Mouse (Mus musculus) midbrain, embryonic 16.5 days (tissue): Measurements from ENCODE around the gene Stk38l. TPM values are rescaled to one million over a fixed set of nuclear protein-coding genes. Genes with fewer than 3 reads are reported as not detected.

Source experiments
- ATAC-seq: fragments of 200-750 bp; cut with Nextera tagmentation; 2 replicates; pipeline ENCODE4 v1.8.0; 2017; ENCODE audit warnings: moderate TSS enrichment
- H3K27ac ChIP-seq: fragments of 300-500 bp; sonication (generic); 2 replicates; pipeline ENCODE4 v1.5.1; 2014; ENCODE audit warnings: mild to moderate bottlenecking, low read length, mixed read lengths
- H3K27me3 ChIP-seq: fragments of 300-500 bp; sonication (generic); 2 replicates; pipeline ENCODE4 v1.6.1; 2014; ENCODE audit warnings: low read depth, low read length, mixed read lengths; ENCODE audit not compliant: control insufficient read depth, insufficient read depth
- H3K36me3 ChIP-seq: fragments of 300-500 bp; sonication (generic); 2 replicates; pipeline ENCODE4 v1.6.1; 2014; ENCODE audit warnings: mild to moderate bottlenecking, low read length, moderate library complexity, mixed read lengths; ENCODE audit not compliant: control insufficient read depth, insufficient read depth
- H3K4me1 ChIP-seq: fragments of 300-500 bp; sonication (generic); 2 replicates; pipeline ENCODE4 v1.6.1; 2014; ENCODE audit warnings: mild to moderate bottlenecking, low read length, mixed read lengths; ENCODE audit not compliant: control insufficient read depth, insufficient read depth
- H3K4me2 ChIP-seq: fragments of 300-500 bp; sonication (generic); 2 replicates; pipeline ENCODE4 v1.6.1; 2014; ENCODE audit warnings: mild to moderate bottlenecking, low read length, mixed read lengths
- H3K4me3 ChIP-seq: fragments of 300-500 bp; sonication (generic); 2 replicates; pipeline ENCODE4 v1.5.1; 2014; ENCODE audit warnings: low read depth, mild to moderate bottlenecking, low read length, moderate library complexity, mixed read lengths
- H3K9ac ChIP-seq: fragments of 300-500 bp; sonication (generic); 2 replicates; pipeline ENCODE4 v1.6.1; 2014; ENCODE audit warnings: low read depth, low read length, mixed read lengths
- H3K9me3 ChIP-seq: fragments of 300-500 bp; sonication (generic); replicated peaks from 2 replicates; pipeline ENCODE4 v1.6.1; 2014; ENCODE audit warnings: mild to moderate bottlenecking, low read length, mixed read lengths; ENCODE audit not compliant: control insufficient read depth, poor library complexity, severe bottlenecking
- whole genome bisulfite sequencing: fragments of 180-500 bp; shearing (Covaris S2); extraction: QIAGEN DNeasy Blood & Tissue Kit; methylation state at CpG from one replicate; pipeline ENCODE4 v1.1.7; 2014; 5-methylcytosine and 5-hydroxymethylcytosine counted together
- polyA plus RNA-seq: library from polyadenylated mRNA; unstranded; fragments of >200 nt; fragmentation: Nextera tagmentation; extraction: Ambion mirVana; gene quantifications from 2 replicates; pipeline ENCODE4 v1.2.1, GENCODE M21; 2015

Gene Stk38l
- polyA plus RNA-seq, 1 experiment from 2014 or later, result 14.4 TPM

GRCm38 (mm10) chr6:146755679-146756078 lies 30.9 kb downstream of the Stk38l start:
- Histone ChIP-seq H3K4me1 (peaks cover 6% of the 10 kb centered on the region), H3K9me3 (no peaks in the 10 kb centered on the region), H3K9ac (no peak overlapping the region), H3K4me2 (no peak overlapping the region), H3K27me3 (no peaks in the 10 kb centered on the region), H3K4me3 (no peak overlapping the region), H3K36me3 (no peaks in the 10 kb centered on the region), H3K27ac (no peak overlapping the region)
- ATAC-seq, result no peak
- WGBS, result 92% methylated on average over 4 of the region's 4 CpGs

GRCm38 (mm10) chr6:146759027-146759426 lies 34.2 kb downstream of the Stk38l start:
- H3K9ac ChIP-seq, result no peak overlapping the region
- H3K27ac ChIP-seq, result no peak overlapping the region
- H3K4me3 ChIP-seq, result no peak overlapping the region
- 0 out of 2 replicates have a peak, but pooled peaks cover under 1% of the 10 kb centered on the region for H3K4me1 ChIP-seq
- no peak overlapping the region for H3K4me2 ChIP-seq
- H3K36me3 ChIP-seq, result no peaks in the 10 kb centered on the region
- 94% methylated on average over 2 of the region's 2 CpGs for WGBS
- no peaks in the 10 kb centered on the region for H3K9me3 ChIP-seq
- H3K27me3 ChIP-seq, result no peaks in the 10 kb centered on the region
- ATAC-seq, result no peak

- no peak overlapping the region for H3K9ac ChIP-seq
- no peaks in the 10 kb centered on the region for H3K9me3 ChIP-seq
- no peaks in the 10 kb centered on the region for H3K27me3 ChIP-seq
- H3K27ac ChIP-seq, result no peak overlapping the region
- WGBS, result 96% methylated on average over 2 of the region's 2 CpGs
- no peak for ATAC-seq
- no peak overlapping the region for H3K4me2 ChIP-seq
- no peak overlapping the region for H3K4me3 ChIP-seq
- H3K36me3 ChIP-seq, result no peaks in the 10 kb centered on the region
- H3K4me1 ChIP-seq, result no peaks in the 10 kb centered on the region
Measured at GRCm38 (mm10) chr6:146760022-146760421, 35.2 kb downstream of the Stk38l start.

GRCm38 (mm10) chr6:146760736-146761135 lies 35.9 kb downstream of the Stk38l start:
- H3K9me3 ChIP-seq, result no peaks in the 10 kb centered on the region
- H3K27me3 ChIP-seq, result no peaks in the 10 kb centered on the region
- no peak overlapping the region for H3K4me3 ChIP-seq
- ATAC-seq, result no peak
- 74% methylated on average over 4 of the region's 4 CpGs for WGBS
- H3K9ac ChIP-seq, result no peak overlapping the region
- H3K4me1 ChIP-seq, result no peaks in the 10 kb centered on the region
- no peak overlapping the region for H3K4me2 ChIP-seq
- H3K27ac ChIP-seq, result no peak overlapping the region
- no peaks in the 10 kb centered on the region for H3K36me3 ChIP-seq

GRCm38 (mm10) chr6:146762264-146762898 lies 37.6 kb downstream of the Stk38l start:
- Histone ChIP-seq H3K36me3 (no peaks in the 10 kb centered on the region), H3K27ac (no peak overlapping the region), H3K4me2 (no peak overlapping the region), H3K27me3 (no peaks in the 10 kb centered on the region), H3K4me1 (no peaks in the 10 kb centered on the region), H3K9ac (no peak overlapping the region), H3K4me3 (no peak overlapping the region), H3K9me3 (no peaks in the 10 kb centered on the region)
- ATAC-seq, result no peak
- WGBS, result 62% methylated on average over 5 of the region's 5 CpGs

GRCm38 (mm10) chr6:146764593-146764992 lies 39.8 kb downstream of the Stk38l start:
- H3K27ac ChIP-seq, result no peak overlapping the region
- no peak overlapping the region for H3K4me3 ChIP-seq
- peaks cover 3% of the 10 kb centered on the region; the same call in 1 of the 2 replicates for H3K36me3 ChIP-seq
- no peak for ATAC-seq
- no peak overlapping the region for H3K4me2 ChIP-seq
- H3K9ac ChIP-seq, result no peak overlapping the region
- no peaks in the 10 kb centered on the region for H3K9me3 ChIP-seq
- H3K27me3 ChIP-seq, result no peaks in the 10 kb centered on the region
- H3K4me1 ChIP-seq, result no peaks in the 10 kb centered on the region
- 77% methylated on average over 2 of the region's 2 CpGs for WGBS

GRCm38 (mm10) chr6:146765270-146765669 lies 40.5 kb downstream of the Stk38l start:
- ATAC-seq, result no peak
- Histone ChIP-seq H3K27me3 (no peaks in the 10 kb centered on the region), H3K9me3 (no peaks in the 10 kb centered on the region), H3K36me3 (peaks cover 3% of the 10 kb centered on the region; the same call in 1 of the 2 replicates), H3K4me1 (no peaks in the 10 kb centered on the region), H3K9ac (no peak overlapping the region), H3K27ac (no peak overlapping the region), H3K4me3 (no peak overlapping the region), H3K4me2 (no peak overlapping the region)
- 87% methylated on average over 4 of the region's 4 CpGs for WGBS

- H3K9ac ChIP-seq, result no peak overlapping the region
- H3K27ac ChIP-seq, result no peak overlapping the region
- H3K4me3 ChIP-seq, result no peak overlapping the region
- no peaks in the 10 kb centered on the region for H3K9me3 ChIP-seq
- H3K36me3 ChIP-seq, result peaks cover 9% of the 10 kb centered on the region
- ATAC-seq, result no peak
- no peak overlapping the region for H3K4me2 ChIP-seq
- no peaks in the 10 kb centered on the region for H3K4me1 ChIP-seq
- 94% methylated on average over 10 of the region's 10 CpGs for WGBS
- no peaks in the 10 kb centered on the region for H3K27me3 ChIP-seq
Measured at GRCm38 (mm10) chr6:146768813-146769404, 44.1 kb downstream of the Stk38l start.

- no peak overlapping the region for H3K4me3 ChIP-seq
- WGBS, result 77% methylated on average over 6 of the region's 6 CpGs
- no peaks in the 10 kb centered on the region for H3K27me3 ChIP-seq
- no peaks in the 10 kb centered on the region for H3K4me1 ChIP-seq
- no peak overlapping the region for H3K27ac ChIP-seq
- no peak for ATAC-seq
- H3K4me2 ChIP-seq, result no peak overlapping the region
- no peaks in the 10 kb centered on the region for H3K9me3 ChIP-seq
- no peak overlapping the region for H3K9ac ChIP-seq
- peaks cover 12% of the 10 kb centered on the region for H3K36me3 ChIP-seq
Measured at GRCm38 (mm10) chr6:146770005-146770745, 45.4 kb downstream of the Stk38l start.
